Mouse (Mus musculus): ENCODE measurements around the gene Crb2. TPM values are rescaled to one million over a fixed set of nuclear protein-coding genes. Genes with fewer than 3 reads are reported as not detected.

The Crb2 gene
- polyA plus RNA-seq, 1 experiment from 2014 or later, result 3.2 TPM

Other genes with a start within 250 kb of the Crb2 start
- 41.4 and 57.2 TPM in 2 replicates for gene Strbp, start 72.4 kb upstream of the Crb2 start, polyA plus RNA-seq (2014; fragmentation: Nextera tagmentation; extraction: Ambion mirVana)

All from kidney, embryonic 14.5 days (tissue).